Mouse (Mus musculus): Measurements from ENCODE around the gene Jaml.
"Not testable (repeated sequence)": the region's sequence is repeated elsewhere in the genome, so short reads cannot be mapped to it uniquely, and the experiment has no call there.

Jaml gene

GRCm38 (mm10) chr9:45079011-45079410 is at the start of gene Jaml:
Gene Jaml (plus strand): TSS chr9:45079183.
- DNase-seq (ENCODE audit: low spot score) = no peak

GRCm38 (mm10) chr9:45030341-45030740 is 48.6 kb upstream of the Jaml start:
- DNase-seq (ENCODE audit: low spot score) = no peak

GRCm38 (mm10) chr9:45032261-45032660 is 46.7 kb upstream of the Jaml start:
- DNase-seq (ENCODE audit: low spot score) = no peak

- DNase-seq (ENCODE audit: low spot score) = no peak
Observed at GRCm38 (mm10) chr9:45034526-45034925, 44.5 kb upstream of the Jaml start.

GRCm38 (mm10) chr9:45037803-45038202 is 41.2 kb upstream of the Jaml start:
- DNase-seq (ENCODE audit: low spot score) = not testable (repeated sequence)

GRCm38 (mm10) chr9:45039499-45039898 is 39.5 kb upstream of the Jaml start, which contains the start of gene Mpzl2:
Gene Mpzl2 (plus strand): TSS chr9:45039799.
- no peak for DNase-seq (ENCODE audit: low spot score)

- DNase-seq (ENCODE audit: low spot score) = no peak
Observed at GRCm38 (mm10) chr9:45040066-45040845, 38.7 kb upstream of the Jaml start.

GRCm38 (mm10) chr9:45041131-45041838 is 37.7 kb upstream of the Jaml start:
- DNase-seq (ENCODE audit: low spot score) = no peak

- DNase-seq (ENCODE audit: low spot score) = no peak
Observed at GRCm38 (mm10) chr9:45042056-45042720, 36.8 kb upstream of the Jaml start.

- DNase-seq (ENCODE audit: low spot score) = no peak
Observed at GRCm38 (mm10) chr9:45042947-45043346, 36.0 kb upstream of the Jaml start.

GRCm38 (mm10) chr9:45046973-45047372 is 32.0 kb upstream of the Jaml start:
- no peak for DNase-seq (ENCODE audit: low spot score)

- DNase-seq (ENCODE audit: low spot score) = peak; percentile 24
Observed at GRCm38 (mm10) chr9:45048511-45048910, 30.5 kb upstream of the Jaml start.

GRCm38 (mm10) chr9:45049731-45050130 is 29.3 kb upstream of the Jaml start:
- no peak for DNase-seq (ENCODE audit: low spot score)

- no peak for DNase-seq (ENCODE audit: low spot score)
Observed at GRCm38 (mm10) chr9:45050301-45050700, 28.7 kb upstream of the Jaml start.

GRCm38 (mm10) chr9:45055082-45055713 is 23.8 kb upstream of the Jaml start, which contains the start of gene Mpzl3:
Gene Mpzl3 (plus strand): TSS chr9:45055186.
- DNase-seq (ENCODE audit: low spot score) = peak; percentile 77

- no peak for DNase-seq (ENCODE audit: low spot score)
Observed at GRCm38 (mm10) chr9:45058304-45058940, 20.6 kb upstream of the Jaml start.

GRCm38 (mm10) chr9:45060151-45060550 is 18.8 kb upstream of the Jaml start:
- no peak for DNase-seq (ENCODE audit: low spot score)

GRCm38 (mm10) chr9:45062677-45063076 is 16.3 kb upstream of the Jaml start:
- no peak for DNase-seq (ENCODE audit: low spot score)

GRCm38 (mm10) chr9:45064421-45064820 is 14.6 kb upstream of the Jaml start:
- DNase-seq (ENCODE audit: low spot score) = no peak

GRCm38 (mm10) chr9:45066735-45067134 is 12.2 kb upstream of the Jaml start:
- no peak for DNase-seq (ENCODE audit: low spot score)

- no peak for DNase-seq (ENCODE audit: low spot score)
Observed at GRCm38 (mm10) chr9:45071800-45072199, 7.2 kb upstream of the Jaml start.

GRCm38 (mm10) chr9:45077859-45078258 is 1.1 kb upstream of the Jaml start:
- DNase-seq (ENCODE audit: low spot score) = no peak
